Mouse (Mus musculus) heart, embryonic 13.5 days (tissue): ENCODE data around the gene Fam24b. TPM values are rescaled to one million over a fixed set of nuclear protein-coding genes. Genes with fewer than 3 reads are reported as not detected.
A peak's percentile ranks its signal among the peaks of the same experiment; 100 is the strongest.

Source experiments
- ATAC-seq: fragments of 200-750 bp; cut with Nextera tagmentation; 2 replicates; pipeline ENCODE4 v1.8.0; 2017; ENCODE audit warnings: moderate TSS enrichment; ENCODE audit not compliant: insufficient number of reproducible peaks, low FRiP score, low TSS enrichment; ENCODE audit errors: extremely low read depth
- H3K27ac ChIP-seq: fragments of 300-500 bp; sonication (generic); replicated peaks from 2 replicates; pipeline ENCODE4 v1.5.1; 2015; ENCODE audit warnings: moderate library complexity, mild to moderate bottlenecking, inconsistent platforms
- H3K27me3 ChIP-seq: fragments of 300-500 bp; sonication (generic); replicated peaks from 2 replicates; pipeline ENCODE4 v1.6.1; 2015; ENCODE audit warnings: mild to moderate bottlenecking, inconsistent platforms
- H3K36me3 ChIP-seq: fragments of 300-500 bp; sonication (generic); 2 replicates; pipeline ENCODE4 v1.6.1; 2015; ENCODE audit warnings: mild to moderate bottlenecking, inconsistent platforms
- H3K4me1 ChIP-seq: fragments of 300-500 bp; sonication (generic); 2 replicates; pipeline ENCODE4 v1.6.1; 2015; ENCODE audit warnings: inconsistent platforms
- H3K4me2 ChIP-seq: fragments of 300-500 bp; sonication (generic); 2 replicates; pipeline ENCODE4 v1.6.1; 2015; ENCODE audit warnings: inconsistent platforms, mild to moderate bottlenecking, moderate library complexity
- H3K4me3 ChIP-seq: fragments of 300-500 bp; sonication (generic); 2 replicates; pipeline ENCODE4 v1.5.1; 2015; ENCODE audit warnings: moderate library complexity, mild to moderate bottlenecking, inconsistent platforms
- H3K9ac ChIP-seq: fragments of 300-500 bp; sonication (generic); 2 replicates; pipeline ENCODE4 v1.6.1; 2015; ENCODE audit warnings: inconsistent platforms, mild to moderate bottlenecking, moderate library complexity
- H3K9me3 ChIP-seq: fragments of 300-500 bp; sonication (generic); 2 replicates; pipeline ENCODE4 v1.6.1; 2016; ENCODE audit warnings: inconsistent platforms
- WGBS: fragments of 180-500 bp; shearing (Covaris S2); methylation state at CpG from one replicate; pipeline ENCODE4 v1.1.7; 2015; ENCODE audit warnings: mixed read lengths; 5-methylcytosine and 5-hydroxymethylcytosine counted together
- polyA plus RNA-seq: library from polyadenylated mRNA; unstranded; fragments of >200 nt; fragmentation: Nextera tagmentation; extraction: Ambion mirVana; gene quantifications from 2 replicates; pipeline ENCODE4 v1.2.1, GENCODE M21; 2015

Fam24b gene
- not detected in 2 replicates for polyA plus RNA-seq

- H3K4me2 ChIP-seq: no peak within 1 kb of the TSS
- no peak for ATAC-seq
- 86% methylated on average over 5 of the region's 5 CpGs for WGBS
Observed at GRCm38 (mm10) chr7:131329416-131329815, at the start of gene Fam24b. Gene Fam24b, minus strand, starts transcription at chr7:131329516.

GRCm38 (mm10) chr7:131371880-131372651 lies 42.8 kb upstream of the Fam24b start:
- peak overlapping the region; percentile 83 for H3K4me3 ChIP-seq
- peak overlapping the region; percentile 96 for H3K9ac ChIP-seq
- H3K4me1 ChIP-seq: peaks cover 10% of the 10 kb centered on the region
- peak overlapping the region; percentile 99 for H3K27ac ChIP-seq
- H3K27me3 ChIP-seq: no peaks in the 10 kb centered on the region
- H3K36me3 ChIP-seq: peaks cover 16% of the 10 kb centered on the region
- no peaks in the 10 kb centered on the region for H3K9me3 ChIP-seq
- peak overlapping the region; percentile 79 for H3K4me2 ChIP-seq
- WGBS: 67% methylated on average over 9 of the region's 9 CpGs
- ATAC-seq: no peak

More at GRCm38 (mm10) chr7:131329416-131329815, at the start of gene Fam24b:
- Histone ChIP-seq H3K9ac (no peak within 1 kb of the TSS), H3K36me3 (no peaks in the 10 kb centered on the region), H3K27ac (no peak within 1 kb of the TSS), H3K27me3 (no peaks in the 10 kb centered on the region), H3K4me1 (no peaks in the 10 kb centered on the region), H3K9me3 (no peaks in the 10 kb centered on the region), H3K4me3 (no peak within 1 kb of the TSS)

GRCm38 (mm10) chr7:131371470-131371860 lies 42.1 kb upstream of the Fam24b start:
- Histone ChIP-seq H3K4me2 (peak overlapping the region; percentile 79), H3K9me3 (no peaks in the 10 kb centered on the region), H3K4me3 (peak overlapping the region; percentile 83), H3K9ac (peak overlapping the region; percentile 96), H3K4me1 (peaks cover 10% of the 10 kb centered on the region), H3K27ac (peak overlapping the region; percentile 99), H3K27me3 (no peaks in the 10 kb centered on the region), H3K36me3 (peaks cover 16% of the 10 kb centered on the region)
- WGBS: 7% methylated on average over 9 of the region's 9 CpGs
- ATAC-seq: 0 out of 2 replicates have a peak, but pooled peaks have one; percentile 16

GRCm38 (mm10) chr7:131370648-131371469 lies 41.5 kb upstream of the Fam24b start, which contains the start of gene Pstk:
Gene Pstk, plus strand, starts transcription at chr7:131371141.
- peak within 1 kb of the TSS; percentile 79 for H3K4me2 ChIP-seq
- peaks cover 16% of the 10 kb centered on the region for H3K36me3 ChIP-seq
- no peaks in the 10 kb centered on the region for H3K27me3 ChIP-seq
- peaks cover 10% of the 10 kb centered on the region for H3K4me1 ChIP-seq
- peak; percentile 87 for ATAC-seq
- WGBS: 4% methylated on average over 47 of the region's 47 CpGs
- H3K4me3 ChIP-seq: peak within 1 kb of the TSS; percentile 83
- peak within 1 kb of the TSS; percentile 96 for H3K9ac ChIP-seq
- H3K27ac ChIP-seq: peak within 1 kb of the TSS; percentile 99
- no peaks in the 10 kb centered on the region for H3K9me3 ChIP-seq

GRCm38 (mm10) chr7:131364131-131364530 lies 34.8 kb upstream of the Fam24b start:
- H3K4me2 ChIP-seq: no peak overlapping the region
- H3K27ac ChIP-seq: no peak overlapping the region; the same call in 1 of the 2 replicates
- H3K4me3 ChIP-seq: no peak overlapping the region
- no peak overlapping the region for H3K9ac ChIP-seq
- no peaks in the 10 kb centered on the region for H3K9me3 ChIP-seq
- peaks cover 14% of the 10 kb centered on the region for H3K36me3 ChIP-seq
- H3K27me3 ChIP-seq: no peaks in the 10 kb centered on the region
- 81% methylated on average over 8 of the region's 8 CpGs for WGBS
- H3K4me1 ChIP-seq: peaks cover 21% of the 10 kb centered on the region
- ATAC-seq: no peak

GRCm38 (mm10) chr7:131362615-131363300 lies 33.4 kb upstream of the Fam24b start, which contains the start of gene 2310057M21Rik:
Gene 2310057M21Rik, minus strand, starts transcription at chr7:131362759.
- peaks cover 28% of the 10 kb centered on the region for H3K36me3 ChIP-seq
- H3K9ac ChIP-seq: peak within 1 kb of the TSS; percentile 96
- H3K4me3 ChIP-seq: peak within 1 kb of the TSS; percentile 80
- H3K27ac ChIP-seq: peak within 1 kb of the TSS; percentile 98
- ATAC-seq: peak; percentile 87
- no peaks in the 10 kb centered on the region for H3K9me3 ChIP-seq
- peaks cover 21% of the 10 kb centered on the region for H3K4me1 ChIP-seq
- no peaks in the 10 kb centered on the region for H3K27me3 ChIP-seq
- peak within 1 kb of the TSS; percentile 85 for H3K4me2 ChIP-seq
- WGBS: under 1% methylated on average over 55 of the region's 55 CpGs

GRCm38 (mm10) chr7:131362269-131362614 lies 32.9 kb upstream of the Fam24b start:
- Histone ChIP-seq H3K27ac (peak overlapping the region; percentile 98), H3K9ac (peak overlapping the region; percentile 96), H3K27me3 (no peaks in the 10 kb centered on the region), H3K4me2 (peak overlapping the region; percentile 85), H3K9me3 (no peaks in the 10 kb centered on the region), H3K4me1 (peaks cover 21% of the 10 kb centered on the region), H3K36me3 (peaks cover 33% of the 10 kb centered on the region), H3K4me3 (peak overlapping the region; percentile 80)
- 0% methylated on average over 35 of the region's 35 CpGs for WGBS
- peak; percentile 66 for ATAC-seq

- H3K36me3 ChIP-seq: peaks cover 82% of the 10 kb centered on the region
Observed at GRCm38 (mm10) chr7:131356105-131356504, 26.8 kb upstream of the Fam24b start.

GRCm38 (mm10) chr7:131345856-131346541 lies 16.7 kb upstream of the Fam24b start:
- WGBS: 86% methylated on average over 7 of the region's 7 CpGs
- no peak for ATAC-seq
- no peak overlapping the region for H3K9ac ChIP-seq
- no peaks in the 10 kb centered on the region for H3K9me3 ChIP-seq
- H3K27me3 ChIP-seq: no peaks in the 10 kb centered on the region
- H3K4me1 ChIP-seq: no peaks in the 10 kb centered on the region
- no peak overlapping the region for H3K27ac ChIP-seq
- no peak overlapping the region for H3K4me3 ChIP-seq
- peaks cover 94% of the 10 kb centered on the region for H3K36me3 ChIP-seq
- no peak overlapping the region for H3K4me2 ChIP-seq

More at GRCm38 (mm10) chr7:131356105-131356504, 26.8 kb upstream of the Fam24b start:
- WGBS: 94% methylated on average over 13 of the region's 13 CpGs
- Histone ChIP-seq H3K4me3 (no peak overlapping the region), H3K27ac (no peak overlapping the region), H3K4me2 (no peak overlapping the region), H3K9ac (no peak overlapping the region), H3K27me3 (no peaks in the 10 kb centered on the region), H3K4me1 (peaks cover 2% of the 10 kb centered on the region), H3K9me3 (no peaks in the 10 kb centered on the region)
- no peak for ATAC-seq

GRCm38 (mm10) chr7:131337502-131338068 lies 8.3 kb upstream of the Fam24b start:
- Histone ChIP-seq H3K4me1 (no peaks in the 10 kb centered on the region), H3K9ac (no peak overlapping the region), H3K27me3 (no peaks in the 10 kb centered on the region), H3K4me2 (no peak overlapping the region), H3K9me3 (no peaks in the 10 kb centered on the region), H3K4me3 (no peak overlapping the region), H3K36me3 (peaks cover 37% of the 10 kb centered on the region), H3K27ac (no peak overlapping the region)
- WGBS: 71% methylated on average over 8 of the region's 8 CpGs
- ATAC-seq: no peak
